Mouse (Mus musculus) naive thymus-derived CD4-positive, alpha-beta T cell, adult 5 months (primary cell): Measurements from ENCODE around the gene Mfsd5. TPM values are rescaled to one million over a fixed set of nuclear protein-coding genes. Genes with fewer than 3 reads are reported as not detected.

Source experiments
- polyA plus RNA-seq: library from polyadenylated mRNA; unstranded; fragments of 100-300 nt; shearing (Covaris generic); gene quantifications from one replicate; pipeline ENCODE4 v1.2.1, GENCODE M21; 2017

The Mfsd5 gene
- 34.6 TPM for polyA plus RNA-seq

DNA sequence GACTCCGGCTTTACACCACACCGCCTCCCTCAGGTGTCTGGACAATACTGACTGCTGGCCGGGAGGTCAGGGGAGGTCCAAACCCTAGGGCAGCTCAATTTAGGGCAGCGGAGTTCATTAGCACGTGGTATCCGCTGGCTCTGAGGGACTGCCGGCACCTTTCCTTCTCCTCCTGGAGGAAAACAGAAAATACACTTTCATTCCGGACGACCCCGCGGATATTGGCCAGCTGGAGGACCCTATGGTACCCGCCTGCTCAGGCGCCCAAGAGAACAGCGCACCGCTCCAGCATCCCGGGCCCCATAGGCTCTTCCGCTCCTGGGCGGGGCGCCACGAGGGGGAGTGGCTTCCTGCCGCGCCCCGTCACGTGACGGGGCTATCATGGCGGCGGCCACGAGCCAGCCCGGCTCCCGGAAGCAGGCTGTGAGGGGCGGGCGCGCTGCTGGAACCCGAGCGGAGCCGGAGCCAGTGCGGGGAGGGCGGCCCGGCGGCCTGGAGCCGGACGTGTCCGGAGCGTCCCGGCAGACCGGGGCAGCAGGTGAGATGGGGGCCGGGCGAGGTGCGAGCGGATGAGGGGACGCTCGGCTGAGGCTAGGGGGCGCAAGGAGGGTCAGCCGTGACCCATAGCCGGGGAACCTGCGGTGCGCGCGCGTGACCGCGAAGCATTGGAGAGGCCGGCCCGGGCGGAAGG lies at the start of gene Mfsd5:
Gene Mfsd5, plus strand, starts transcription at position 363 of the 691 bp plus-strand sequence.

DNA sequence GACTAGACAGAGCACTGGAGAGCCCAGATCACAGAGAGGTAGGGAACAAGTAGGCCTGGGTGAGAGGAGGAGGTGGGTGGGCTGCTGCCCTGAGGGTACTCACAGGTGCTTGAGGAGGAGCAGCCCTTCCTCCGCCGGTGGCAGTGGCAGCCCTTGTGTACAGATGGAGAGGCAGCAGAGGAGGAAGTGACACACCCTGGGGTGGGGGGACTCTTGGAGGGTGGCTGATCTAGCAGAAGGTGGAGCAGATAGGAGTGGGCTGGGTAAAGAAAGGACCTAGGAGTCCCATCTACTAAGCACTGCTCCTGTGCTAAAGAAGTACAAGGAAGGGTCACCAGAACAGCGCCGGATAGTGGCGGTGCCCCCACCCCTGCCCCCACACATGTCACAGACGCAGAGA lies 47.5 kb upstream of the Mfsd5 start, which contains the start of gene Itgb7:
Gene Itgb7, minus strand, starts transcription at position 197 of the 400 bp plus-strand sequence.

DNA sequence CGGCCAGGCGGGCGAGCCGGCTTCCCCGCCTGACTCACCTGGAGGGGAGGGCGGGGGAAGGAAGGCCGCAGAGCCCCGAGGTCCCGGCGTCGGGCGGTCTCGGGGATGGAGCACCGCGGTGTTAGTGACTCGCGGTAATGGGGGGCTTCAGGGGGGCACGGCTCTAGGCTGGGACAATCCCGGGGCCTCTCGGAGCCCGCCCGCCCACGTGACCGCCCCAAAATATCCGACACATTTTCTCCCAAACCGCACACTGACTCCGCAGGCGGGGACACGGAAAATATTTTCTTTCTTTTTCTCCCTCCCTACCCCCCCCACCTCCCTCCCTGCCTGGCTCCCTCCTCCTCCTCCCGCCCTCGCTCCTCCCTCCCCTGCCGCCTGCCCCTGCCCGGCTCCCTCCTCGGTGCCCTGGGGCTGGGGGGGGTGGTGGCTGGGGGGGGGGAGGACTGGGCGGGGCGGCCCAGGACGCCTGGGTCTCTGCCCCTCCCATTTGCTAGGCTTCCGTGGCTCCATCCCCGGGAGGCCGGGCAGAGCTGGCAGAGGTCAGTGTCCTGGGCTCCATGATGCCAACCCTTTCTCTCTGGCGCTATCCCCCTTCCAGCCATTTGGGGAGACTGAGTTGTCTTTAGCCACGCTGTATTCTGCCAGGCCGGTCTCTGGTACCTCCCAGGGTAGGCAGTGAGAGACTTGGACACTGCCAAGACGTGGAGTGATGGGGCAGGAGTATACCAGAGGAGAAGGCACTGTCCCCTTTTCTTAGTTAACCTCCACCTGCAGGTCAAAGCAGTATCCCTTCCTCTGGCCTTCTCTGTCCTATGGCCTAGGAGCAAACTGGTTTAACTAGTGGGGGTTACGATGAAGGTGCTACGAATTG lies 21.8 kb upstream of the Mfsd5 start, which contains the start of gene Rarg:
Gene Rarg, minus strand, starts transcription at position 316 of the 874 bp plus-strand sequence.

DNA sequence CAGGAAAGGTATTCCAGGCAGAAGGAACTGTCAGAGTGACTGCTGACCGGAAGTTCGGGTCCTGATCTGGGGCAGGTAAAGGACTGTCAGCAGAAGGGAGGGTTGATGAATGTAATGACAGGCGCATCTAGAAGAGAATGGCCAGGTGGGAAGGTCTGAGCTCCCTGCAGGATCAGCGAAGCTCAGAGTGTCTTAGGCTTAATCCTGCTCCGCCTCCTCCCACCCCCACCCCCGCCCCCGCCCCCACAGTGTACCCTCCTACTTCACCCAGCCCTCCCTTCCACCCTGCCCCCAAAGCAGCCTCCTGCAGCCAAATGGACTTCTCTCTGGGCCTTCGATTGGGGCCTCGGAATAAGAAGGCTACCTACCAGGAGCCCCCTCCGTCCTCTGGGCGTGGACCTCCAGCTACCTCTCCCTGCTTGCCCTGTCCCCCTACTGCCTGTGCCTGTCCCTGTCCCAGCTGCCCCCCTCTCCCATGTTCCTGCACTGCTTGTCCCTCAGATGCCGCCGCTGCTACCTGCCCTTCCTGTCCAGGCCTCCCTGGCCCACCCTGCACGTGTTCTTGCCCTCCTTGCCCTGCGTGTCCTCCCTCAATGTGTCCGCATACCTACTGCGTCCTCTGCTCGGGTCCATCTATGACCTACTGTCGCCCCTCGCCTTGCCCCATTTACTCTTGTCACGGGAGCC lies 8.8 kb upstream of the Mfsd5 start, which contains the start of gene Gm9918:
Gene Gm9918, plus strand, starts transcription at position 290 of the 687 bp plus-strand sequence.

DNA sequence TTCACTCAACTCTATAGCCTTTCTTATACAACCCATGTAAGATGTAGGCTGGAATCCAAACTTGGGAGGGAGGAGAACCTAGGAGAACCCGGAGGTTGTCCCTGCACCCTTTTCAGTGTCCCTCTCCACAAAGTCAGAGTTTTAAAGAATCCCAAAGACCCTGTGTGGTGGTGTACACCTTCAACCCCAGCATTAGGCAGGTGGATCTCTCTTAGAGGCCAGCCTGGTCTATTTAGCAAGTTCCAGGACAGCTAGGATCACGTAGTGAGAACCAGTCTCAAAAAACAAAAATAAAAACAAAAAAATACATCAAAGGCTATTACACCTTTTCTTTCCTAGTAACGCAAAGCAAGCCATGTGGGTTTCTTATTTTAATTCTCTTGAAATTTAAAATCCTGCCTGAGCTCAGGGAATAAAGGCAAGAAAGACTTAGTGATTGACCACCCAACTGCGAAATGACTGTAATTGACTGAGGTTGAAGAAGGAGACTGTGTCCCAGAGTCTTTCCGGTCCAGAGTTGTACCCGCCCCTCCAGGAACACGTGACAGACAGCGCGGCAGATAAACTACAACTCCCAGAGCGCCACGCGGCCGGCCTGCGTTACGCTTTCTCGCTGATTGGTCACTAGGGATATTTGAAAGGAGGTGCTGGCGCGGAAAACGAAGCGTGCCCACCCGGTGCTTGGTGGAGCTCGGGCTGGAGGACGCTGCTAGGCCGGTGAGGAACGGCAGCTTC lies 16.5 kb downstream of the Mfsd5 start, which contains the start of gene Espl1:
Gene Espl1, plus strand, starts transcription at position 634 of the 735 bp plus-strand sequence.

DNA sequence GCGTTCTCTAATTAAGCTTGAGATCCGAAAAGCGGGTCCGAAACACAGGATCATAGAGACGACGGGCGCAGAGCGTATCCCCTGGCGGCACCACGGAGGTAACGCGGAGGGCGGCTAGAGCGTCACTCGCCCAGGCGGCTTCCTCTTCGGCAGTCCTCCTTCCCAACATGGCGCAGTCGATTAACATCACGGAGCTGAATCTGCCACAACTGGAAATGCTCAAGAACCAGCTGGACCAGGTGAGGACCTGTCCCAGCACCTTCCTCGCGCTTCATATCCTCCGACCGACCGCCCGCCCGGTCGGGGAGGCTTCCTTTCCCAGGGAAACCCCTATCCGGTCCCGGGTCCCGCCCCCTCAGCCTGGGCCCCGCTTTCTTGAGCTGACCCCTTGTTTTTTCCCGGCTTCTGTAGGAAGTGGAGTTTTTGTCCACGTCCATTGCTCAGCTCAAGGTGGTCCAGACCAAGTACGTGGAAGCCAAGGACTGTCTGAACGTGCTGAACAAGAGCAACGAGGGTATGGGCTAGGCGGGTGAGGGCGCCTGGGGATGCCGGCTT lies 46.8 kb downstream of the Mfsd5 start, which contains the start of gene Pfdn5:
Gene Pfdn5, plus strand, starts transcription at position 95 of the 555 bp plus-strand sequence.

Other genes starting within 250 kb of the Mfsd5 start
- 119 TPM for gene Eif4b, start 205.7 kb upstream of the Mfsd5 start, polyA plus RNA-seq
- gene Tns2, start 179.0 kb upstream of the Mfsd5 start, polyA plus RNA-seq: not detected
- gene Spryd3, start 143.2 kb upstream of the Mfsd5 start, polyA plus RNA-seq: 30.0 TPM
- gene Igfbp6, start 135.1 kb upstream of the Mfsd5 start, polyA plus RNA-seq: 0.31 TPM
- not detected for gene Soat2, start 128.9 kb upstream of the Mfsd5 start, polyA plus RNA-seq
- 135 TPM for gene Zfp740, start 76.2 kb upstream of the Mfsd5 start, polyA plus RNA-seq
- gene Csad, start 74.7 kb upstream of the Mfsd5 start, polyA plus RNA-seq: 13.8 TPM
- gene Itgb7, start 47.5 kb upstream of the Mfsd5 start, polyA plus RNA-seq: 903 TPM
- 5.5 TPM for gene Rarg, start 21.9 kb upstream of the Mfsd5 start, polyA plus RNA-seq
- not detected for gene Gm9918, start 8.9 kb upstream of the Mfsd5 start, polyA plus RNA-seq
- gene Espl1, start 16.8 kb downstream of the Mfsd5 start, polyA plus RNA-seq: not detected
- gene Pfdn5, start 46.7 kb downstream of the Mfsd5 start, polyA plus RNA-seq: 462 TPM
- gene Myg1, start 52.3 kb downstream of the Mfsd5 start, polyA plus RNA-seq: 47.0 TPM
- gene Aaas, start 71.3 kb downstream of the Mfsd5 start, polyA plus RNA-seq: 49.0 TPM
- gene Sp7, start 87.7 kb downstream of the Mfsd5 start, polyA plus RNA-seq: not detected
- gene Sp1, start 126.7 kb downstream of the Mfsd5 start, polyA plus RNA-seq: 19.8 TPM
- not detected for gene Amhr2, start 165.9 kb downstream of the Mfsd5 start, polyA plus RNA-seq
- 106 TPM for gene Prr13, start 179.6 kb downstream of the Mfsd5 start, polyA plus RNA-seq
- gene Pcbp2, start 191.1 kb downstream of the Mfsd5 start, polyA plus RNA-seq: 141 TPM
- gene Gm10337, start 224.3 kb downstream of the Mfsd5 start, polyA plus RNA-seq: not detected
- 7.3 TPM for gene Map3k12, start 237.6 kb downstream of the Mfsd5 start, polyA plus RNA-seq
- gene Tarbp2, start 238.7 kb downstream of the Mfsd5 start, polyA plus RNA-seq: 77.4 TPM
- gene Npff, start 245.5 kb downstream of the Mfsd5 start, polyA plus RNA-seq: 6.2 TPM